Mouse (Mus musculus) liver, embryonic 16.5 days (tissue): ENCODE data around the gene Zfp984. TPM values are rescaled to one million over a fixed set of nuclear protein-coding genes. Genes with fewer than 3 reads are reported as not detected.
A peak's percentile ranks its signal among the peaks of the same experiment; 100 is the strongest.
"Not testable (repeated sequence)": the region's sequence is repeated elsewhere in the genome, so short reads cannot be mapped to it uniquely, and the experiment has no call there.

Experiments used
- ATAC-seq: fragments of 200-750 bp; cut with Nextera tagmentation; 2 replicates; pipeline ENCODE4 v1.8.0; 2017; ENCODE audit warnings: low read depth, mild to moderate bottlenecking, moderate number of reproducible peaks, moderate library complexity
- H3K27ac ChIP-seq: fragments of 300-500 bp; sonication (generic); 2 replicates; pipeline ENCODE4 v1.5.1; 2014; ENCODE audit warnings: mild to moderate bottlenecking, low read length
- H3K27me3 ChIP-seq: fragments of 300-500 bp; sonication (generic); 2 replicates; pipeline ENCODE4 v1.6.1; 2014; ENCODE audit warnings: low read depth, low read length, mixed read lengths; ENCODE audit not compliant: control insufficient read depth, insufficient read depth
- H3K36me3 ChIP-seq: fragments of 300-500 bp; sonication (generic); 2 replicates; pipeline ENCODE4 v1.6.1; 2014; ENCODE audit warnings: mild to moderate bottlenecking; ENCODE audit not compliant: control insufficient read depth, insufficient read depth
- H3K4me1 ChIP-seq: fragments of 300-500 bp; sonication (generic); 2 replicates; pipeline ENCODE4 v1.6.1; 2014; ENCODE audit warnings: low read depth, low read length, mixed read lengths; ENCODE audit not compliant: control insufficient read depth
- H3K4me2 ChIP-seq: fragments of 300-500 bp; sonication (generic); 2 replicates; pipeline ENCODE4 v1.6.1; 2014; ENCODE audit warnings: low read depth, low read length, mixed read lengths
- H3K4me3 ChIP-seq: fragments of 300-500 bp; sonication (generic); 2 replicates; pipeline ENCODE4 v1.5.1; 2014; ENCODE audit warnings: low read depth, mild to moderate bottlenecking, low read length
- H3K9ac ChIP-seq: fragments of 300-500 bp; sonication (generic); 2 replicates; pipeline ENCODE4 v1.6.1; 2014; ENCODE audit warnings: low read depth, low read length
- H3K9me3 ChIP-seq: fragments of 300-500 bp; sonication (generic); replicated peaks from 2 replicates; pipeline ENCODE4 v1.6.1; 2016; ENCODE audit warnings: low read length; ENCODE audit not compliant: control insufficient read depth
- WGBS: fragments of 180-500 bp; shearing (Covaris S2); extraction: QIAGEN DNeasy Blood & Tissue Kit; methylation state at CpG from one replicate; pipeline ENCODE4 v1.1.7; 2014; ENCODE audit not compliant: insufficient replicate concordance; 5-methylcytosine and 5-hydroxymethylcytosine counted together
- polyA plus RNA-seq: library from polyadenylated mRNA; unstranded; fragments of >200 nt; fragmentation: Nextera tagmentation; extraction: Ambion mirVana; gene quantifications from 2 replicates; pipeline ENCODE4 v1.2.1, GENCODE M21; 2015

Gene Zfp984
- 3.2 and 3.4 TPM in 2 replicates for polyA plus RNA-seq

- 10% methylated on average over 15 of the region's 15 CpGs for WGBS
- H3K36me3 ChIP-seq, H3K27me3 ChIP-seq, H3K4me1 ChIP-seq, H3K9me3 ChIP-seq: not testable (repeated sequence)
- peak within 1 kb of the TSS; percentile 68 for H3K4me2 ChIP-seq
- H3K4me3 ChIP-seq, result peak within 1 kb of the TSS; percentile 65
- H3K27ac ChIP-seq, result peak within 1 kb of the TSS; percentile 53
- peak; percentile 62 for ATAC-seq
- peak within 1 kb of the TSS; percentile 65 for H3K9ac ChIP-seq
Observed at GRCm38 (mm10) chr4:147809292-147809965, at the start of gene Zfp984. Gene Zfp984 (minus strand): TSS chr4:147809788.

GRCm38 (mm10) chr4:147850776-147851175, 41.2 kb upstream of the Zfp984 start:
- no peak for ATAC-seq
- no peak overlapping the region for H3K27ac ChIP-seq
- H3K4me1 ChIP-seq, result peaks cover 5% of the 10 kb centered on the region
- H3K4me2 ChIP-seq, result no peak overlapping the region
- WGBS, result 63% methylated on average over 2 of the region's 2 CpGs
- H3K27me3 ChIP-seq, result no peaks in the 10 kb centered on the region
- H3K36me3 ChIP-seq, result no peaks in the 10 kb centered on the region
- no peak overlapping the region for H3K4me3 ChIP-seq
- H3K9me3 ChIP-seq, result no peaks in the 10 kb centered on the region
- H3K9ac ChIP-seq, result no peak overlapping the region

- H3K9ac ChIP-seq, result peak overlapping the region; percentile 58
- WGBS, result 4% methylated on average over 4 of the region's 4 CpGs
- H3K4me1 ChIP-seq, result peaks cover 5% of the 10 kb centered on the region
- ATAC-seq, result peak; percentile 51
- no peaks in the 10 kb centered on the region for H3K27me3 ChIP-seq
- H3K27ac ChIP-seq, result peak overlapping the region; percentile 45; the same call in 1 of the 2 replicates
- H3K4me3 ChIP-seq, result peak overlapping the region; percentile 66
- no peaks in the 10 kb centered on the region for H3K9me3 ChIP-seq
- peak overlapping the region; percentile 83 for H3K4me2 ChIP-seq
- H3K36me3 ChIP-seq, result no peaks in the 10 kb centered on the region
Observed at GRCm38 (mm10) chr4:147848584-147848991, 39.0 kb upstream of the Zfp984 start.

- Histone ChIP-seq H3K27ac (peak within 1 kb of the TSS; percentile 45; the same call in 1 of the 2 replicates), H3K4me2 (peak within 1 kb of the TSS; percentile 83), H3K27me3 (no peaks in the 10 kb centered on the region), H3K9ac (peak within 1 kb of the TSS; percentile 58), H3K4me1 (peaks cover 5% of the 10 kb centered on the region), H3K4me3 (peak within 1 kb of the TSS; percentile 66), H3K9me3 (no peaks in the 10 kb centered on the region), H3K36me3 (0 out of 2 replicates have a peak, but pooled peaks cover under 1% of the 10 kb centered on the region)
- peak; percentile 86 for ATAC-seq
- 2% methylated on average over 23 of the region's 23 CpGs for WGBS
Observed at GRCm38 (mm10) chr4:147847614-147848583, 38.3 kb upstream of the Zfp984 start, which contains the start of gene Zfp933. Gene Zfp933 (minus strand): TSS chr4:147848366.

- WGBS, result 69% methylated on average over 3 of the region's 3 CpGs
- no peak for ATAC-seq
- no peaks in the 10 kb centered on the region; the same call in 1 of the 2 replicates for H3K9me3 ChIP-seq
Observed at GRCm38 (mm10) chr4:147842871-147843270, 33.3 kb upstream of the Zfp984 start.

GRCm38 (mm10) chr4:147839282-147839681, 29.7 kb upstream of the Zfp984 start:
- not testable (repeated sequence) for H3K27me3 ChIP-seq, H3K36me3 ChIP-seq, H3K4me2 ChIP-seq, H3K4me1 ChIP-seq, H3K9ac ChIP-seq, H3K9me3 ChIP-seq, H3K27ac ChIP-seq, ATAC-seq, H3K4me3 ChIP-seq
- 86% methylated on average over 13 of the region's 26 CpGs for WGBS

More at GRCm38 (mm10) chr4:147842871-147843270, 33.3 kb upstream of the Zfp984 start:
- H3K4me3 ChIP-seq, result no peak overlapping the region
- no peak overlapping the region for H3K27ac ChIP-seq
- H3K4me2 ChIP-seq, result no peak overlapping the region
- H3K27me3 ChIP-seq, result no peaks in the 10 kb centered on the region
- no peak overlapping the region for H3K9ac ChIP-seq
- no peaks in the 10 kb centered on the region; the same call in 1 of the 2 replicates for H3K4me1 ChIP-seq
- peaks cover 3% of the 10 kb centered on the region; the same call in 1 of the 2 replicates for H3K36me3 ChIP-seq

- no peaks in the 10 kb centered on the region for H3K27me3 ChIP-seq
- no peak overlapping the region for H3K27ac ChIP-seq
- WGBS, result 63% methylated on average over 4 of the region's 4 CpGs
- peaks cover 31% of the 10 kb centered on the region for H3K36me3 ChIP-seq
- H3K4me2 ChIP-seq, result no peak overlapping the region
- H3K9me3 ChIP-seq, result peaks cover 15% of the 10 kb centered on the region
- no peak for ATAC-seq
- H3K4me3 ChIP-seq, result no peak overlapping the region
- H3K9ac ChIP-seq, result no peak overlapping the region
- H3K4me1 ChIP-seq, result no peaks in the 10 kb centered on the region
Observed at GRCm38 (mm10) chr4:147824389-147824788, 14.8 kb upstream of the Zfp984 start.

GRCm38 (mm10) chr4:147821414-147821813, 11.8 kb upstream of the Zfp984 start:
- not testable (repeated sequence) for H3K4me1 ChIP-seq, H3K4me2 ChIP-seq, H3K9ac ChIP-seq, H3K4me3 ChIP-seq, ATAC-seq, H3K27ac ChIP-seq, H3K27me3 ChIP-seq
- WGBS, result 69% methylated on average over 3 of the region's 3 CpGs
- Histone ChIP-seq H3K9me3 (peaks cover 15% of the 10 kb centered on the region), H3K36me3 (peaks cover 13% of the 10 kb centered on the region)
